In the genomic region with DNA sequence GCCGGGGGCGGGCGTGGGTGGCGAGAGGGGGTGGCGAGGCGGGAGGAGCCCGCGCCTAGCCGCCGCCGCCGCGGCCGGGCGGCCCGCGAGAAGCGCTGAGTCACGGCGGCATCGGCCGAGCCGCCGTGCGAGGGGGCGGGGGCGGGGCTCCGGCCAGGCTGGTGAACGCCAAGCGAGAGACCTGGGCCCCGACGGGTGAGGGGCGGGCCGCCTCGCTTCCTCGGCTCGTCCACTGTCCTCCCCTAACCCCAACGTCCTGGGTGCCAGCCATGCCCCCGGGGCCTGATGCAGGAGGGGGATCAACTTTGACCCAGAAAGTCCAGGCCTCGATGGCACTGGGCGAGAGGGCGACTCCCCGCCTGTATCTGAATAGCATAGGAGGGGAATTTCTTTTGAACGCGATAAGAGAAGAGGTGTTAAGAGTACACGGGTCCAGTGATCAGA, we compare ENCODE assay signal across 8 mouse cellular contexts. TPM values are rescaled to one million over a fixed set of nuclear protein-coding genes. Genes with fewer than 3 reads are reported as not detected.
DNase-seq lines count a peak whose midpoint lies in the region; ATAC-seq and TF ChIP-seq lines count a peak whose summit lies in the region.

Gene Me1, minus strand, starts transcription at position 136 of the 444 bp plus-strand sequence.

- TF ChIP-seq EP300 in stomach, postnatal 0 days (optimal IDR thresholded peaks at IDR 0.05) = no peak

- H3K27me3 ChIP-seq in spleen, adult 2 months (ENCODE audit: control insufficient read depth, insufficient read depth, low read length) = peaks cover 10% of the 10 kb centered on the region
- H3K27me3 ChIP-seq in hindbrain, embryonic 14.5 days (ENCODE audit: control insufficient read depth, insufficient read depth, low read length) = no peaks in the 10 kb centered on the region
- no peaks in the 10 kb centered on the region for H3K27me3 ChIP-seq in stomach, postnatal 0 days (ENCODE audit: control insufficient read depth, insufficient read depth, low read length)

- no peak for TF ChIP-seq CTCF in spleen, adult 2 months (IDR thresholded peaks at IDR 0.05; ENCODE audit: extremely low read depth, insufficient read depth, insufficient read length, insufficient replicate concordance)
- TF ChIP-seq CTCF in stomach, postnatal 0 days (IDR thresholded peaks at IDR 0.05; ENCODE audit: low read depth) = no peak

- H3K4me1 ChIP-seq in spleen, adult 2 months (ENCODE audit: control insufficient read depth, insufficient read depth, insufficient read length) = no peaks in the 10 kb centered on the region
- no peaks in the 10 kb centered on the region for H3K4me1 ChIP-seq in hindbrain, embryonic 14.5 days (replicated peaks; ENCODE audit: control insufficient read depth, insufficient read depth, low read length)
- no peaks in the 10 kb centered on the region for H3K4me1 ChIP-seq in stomach, postnatal 0 days (replicated peaks; ENCODE audit: control insufficient read depth, insufficient read depth)

- H3K4me3 ChIP-seq in spleen, adult 2 months (ENCODE audit: extremely low read depth, insufficient read depth, insufficient read length) = peak within 1 kb of the TSS; percentile 33
- peak within 1 kb of the TSS; percentile 82 for H3K4me3 ChIP-seq in hindbrain, embryonic 14.5 days (replicated peaks; ENCODE audit: low read length)
- peak within 1 kb of the TSS; percentile 77 for H3K4me3 ChIP-seq in stomach, postnatal 0 days (ENCODE audit: low read depth, low read length)

- H3K4me2 ChIP-seq in hindbrain, embryonic 14.5 days (replicated peaks) = peak within 1 kb of the TSS; percentile 74
- H3K4me2 ChIP-seq in stomach, postnatal 0 days (replicated peaks; ENCODE audit: low read depth) = peak within 1 kb of the TSS; percentile 92

- no peaks in the 10 kb centered on the region for H3K9me3 ChIP-seq in hindbrain, embryonic 14.5 days (ENCODE audit: control insufficient read depth, low read length)
- no peaks in the 10 kb centered on the region for H3K9me3 ChIP-seq in stomach, postnatal 0 days (ENCODE audit: control insufficient read depth, low read length)

- peak within 1 kb of the TSS; percentile 83 for H3K9ac ChIP-seq in hindbrain, embryonic 14.5 days
- peak within 1 kb of the TSS; percentile 88 for H3K9ac ChIP-seq in stomach, postnatal 0 days (ENCODE audit: low read length)

- no peaks in the 10 kb centered on the region for H3K36me3 ChIP-seq in spleen, adult 2 months (ENCODE audit: control insufficient read depth, insufficient read depth, low read length)
- no peaks in the 10 kb centered on the region for H3K36me3 ChIP-seq in hindbrain, embryonic 14.5 days (replicated peaks; ENCODE audit: control insufficient read depth, insufficient read depth)
- no peaks in the 10 kb centered on the region for H3K36me3 ChIP-seq in stomach, postnatal 0 days (ENCODE audit: control insufficient read depth, insufficient read depth, low read length)

- no peak for DNase-seq in spleen, adult 2 months (ENCODE audit: low read depth in 1 of 2, low spot score in 2 of 2)
- no peak for DNase-seq in spleen, postnatal 36 days (ENCODE audit: low spot score in 2 of 2)
- peak; percentile 22 to 34 for DNase-seq in cerebellum, adult 18-20 months
- DNase-seq in gastrocnemius, adult 8-10 months (ENCODE audit: low spot score in 2 of 2) = peak; percentile 8 to 37
- peak; percentile 55 for DNase-seq in hindbrain, embryonic 14.5 days (ENCODE audit: low spot score)
- peak; percentile 17 to 21 for DNase-seq in left cerebral cortex, postnatal 25 days (ENCODE audit: low spot score in 2 of 2)
- peak; percentile 78 for DNase-seq in stomach, postnatal 0 days (ENCODE audit: low spot score)

- no peak within 1 kb of the TSS for H3K27ac ChIP-seq in spleen, adult 2 months (ENCODE audit: insufficient read depth, low read length)
- H3K27ac ChIP-seq in hindbrain, embryonic 14.5 days = peak within 1 kb of the TSS; percentile 70
- H3K27ac ChIP-seq in stomach, postnatal 0 days (replicated peaks) = peak within 1 kb of the TSS; percentile 86

- no peak for TF ChIP-seq POLR2A in spleen, adult 2 months (IDR thresholded peaks at IDR 0.05; ENCODE audit: low read depth, low read length)

- 4% methylated on average over 46 of the region's 46 CpGs for WGBS in spleen, adult 2 months
- 1% methylated on average over 42 of the region's 46 CpGs for WGBS in hindbrain, embryonic 14.5 days
- 1% methylated on average over 27 of the region's 46 CpGs for WGBS in stomach, postnatal 0 days

- intact Hi-C loops in left cerebral cortex, postnatal 25 days (cut with DNase I) = loop anchor here (5.0 kb wide), 2 partner anchors 46 to 69 kb away; partner anchors contain the start of gene Prss35

- peak; percentile 87 for ATAC-seq in hindbrain, embryonic 14.5 days (ENCODE audit: low FRiP score)
- peak; percentile 64 for ATAC-seq in megakaryocyte-erythroid progenitor cell, adult 5-6 weeks (replicated peaks; ENCODE audit: low FRiP score, low TSS enrichment, poor library complexity, severe bottlenecking)
- ATAC-seq in stomach, postnatal 0 days (ENCODE audit: low FRiP score, low TSS enrichment) = peak; percentile 84

RNA-seq across cellular contexts. Expression of gene Me1, which starts in this region (rescaled TPM):
- polyA plus RNA-seq in spleen, adult 2 months (2012; rRNA removed) = 1.4 and 2.0 TPM in 2 replicates
- 100 to 1,000 TPM; 184 to 320 (median 228) TPM for total RNA-seq in gastrocnemius, adult 8-10 months (2022)
- polyA plus RNA-seq in hindbrain, embryonic 14.5 days (2014; fragmentation: Nextera tagmentation; extraction: Ambion mirVana) = 53.5 and 61.8 TPM in 2 replicates
- 10 to 100 TPM; 53.1 to 57.3 TPM for total RNA-seq in left cerebral cortex, postnatal 25 days (2021)
- 0.17 TPM in 1 of 2 replicates, not detected in the other for total RNA-seq in megakaryocyte-erythroid progenitor cell, adult 5-6 weeks (2014; fragmentation: Nextera tagmentation)
- total RNA-seq in megakaryocyte-erythroid progenitor cell, adult 5-6 weeks (2017) = not detected in 2 replicates
- 171 and 189 TPM in 2 replicates for polyA plus RNA-seq in stomach, postnatal 0 days (2015; fragmentation: Nextera tagmentation; extraction: Ambion mirVana)

Comparison
In these comparisons a context has a peak if more than half of its experiments do, and no peak if none do; other contexts are left out.
1. RNA of gene Me1 (total RNA-seq): 184 to 320 TPM in gastrocnemius, adult 8-10 months and 53.1 to 57.3 TPM in left cerebral cortex, postnatal 25 days; 0.17 TPM in megakaryocyte-erythroid progenitor cell, adult 5-6 weeks; every median in the first group is over 10 times any median in the second.
2. RNA of gene Me1 (polyA plus RNA-seq): 171 to 189 TPM in stomach, postnatal 0 days and 53.5 to 61.8 TPM in hindbrain, embryonic 14.5 days; 1.4 to 2.0 TPM in spleen, adult 2 months; every median in the first group is over 10 times any median in the second.
3. Peak in ATAC-seq in megakaryocyte-erythroid progenitor cell, adult 5-6 weeks; RNA of the gene not detected or under 1 TPM.
4. DNase-seq: peak in cerebellum, adult 18-20 months (2 of 2), gastrocnemius, adult 8-10 months (2 of 2), hindbrain, embryonic 14.5 days (single experiment), left cerebral cortex, postnatal 25 days (2 of 2) and stomach, postnatal 0 days (single experiment); none in spleen, adult 2 months (0 of 2) and spleen, postnatal 36 days (0 of 2).
5. Peak in every context shown above with its lines, with median percentiles within 50 percentile points of each other: H3K4me3 ChIP-seq and ATAC-seq.